ENCODE assay signal across 18 mouse cellular contexts in genomic region chr2:3585231-3585783, GRCm38 (mm10). TPM values are rescaled to one million over a fixed set of nuclear protein-coding genes. Genes with fewer than 3 reads are reported as not detected.
DNase-seq lines count a peak whose midpoint lies in the region; ATAC-seq and TF ChIP-seq lines count a peak whose summit lies in the region.
"Had no signal": no experiment of that assay in that cellular context is flagged by ENCODE, and none has a peak within 500 bp of the region (broad histone marks: within the 10 kb centered on the region; RNA-seq: fewer than 3 reads in every experiment).

No protein-coding gene starts in this region.

- ATAC-seq in forebrain, embryonic 15.5 days (replicated peaks), result no peak
- ATAC-seq in forebrain, embryonic 13.5 days, result no peak
- peak; percentile 46; the same call in 1 of the 2 replicates for ATAC-seq in kidney, embryonic 14.5 days (ENCODE audit: low FRiP score, low TSS enrichment)
- no peak for ATAC-seq in lung, embryonic 14.5 days (ENCODE audit: insufficient read depth)
- ATAC-seq: forebrain, embryonic 16.5 days; hindbrain, embryonic 16.5 days had no signal

- no peaks in the 10 kb centered on the region for H3K27me3 ChIP-seq in forebrain, embryonic 15.5 days
- H3K27me3 ChIP-seq in forebrain, embryonic 13.5 days, result no peaks in the 10 kb centered on the region
- no peaks in the 10 kb centered on the region for H3K27me3 ChIP-seq in kidney, embryonic 14.5 days (ENCODE audit: control insufficient read depth, insufficient read depth, low read length)
- H3K27me3 ChIP-seq in kidney, adult 2 months (replicated peaks; ENCODE audit: control insufficient read depth, insufficient read depth, low read length), result no peaks in the 10 kb centered on the region
- H3K27me3 ChIP-seq in lung, embryonic 14.5 days (ENCODE audit: insufficient read depth, low read length), result no peaks in the 10 kb centered on the region
- H3K27me3 ChIP-seq: heart, embryonic 12.5 days; hindbrain, embryonic 12.5 days had no signal

- no peak overlapping the region for H3K4me3 ChIP-seq in forebrain, embryonic 15.5 days
- no peak overlapping the region for H3K4me3 ChIP-seq in forebrain, embryonic 13.5 days
- H3K4me3 ChIP-seq in kidney, embryonic 14.5 days (ENCODE audit: low read length), result no peak overlapping the region
- no peak overlapping the region for H3K4me3 ChIP-seq in kidney, adult 2 months (ENCODE audit: insufficient read depth, low read depth, low read length)
- H3K4me3 ChIP-seq in lung, embryonic 14.5 days (ENCODE audit: low read depth, low read length), result no peak overlapping the region
- H3K4me3 ChIP-seq in lung, adult 2 months (replicated peaks; ENCODE audit: extremely low read depth, low read depth, low read length), result no peak overlapping the region
- H3K4me3 ChIP-seq: embryonic facial prominence, embryonic 10.5 days; heart, embryonic 12.5 days; hindbrain, embryonic 12.5 days had no signal

- H3K4me1 ChIP-seq in forebrain, embryonic 15.5 days, result no peaks in the 10 kb centered on the region
- H3K4me1 ChIP-seq in forebrain, embryonic 13.5 days, result no peaks in the 10 kb centered on the region
- no peaks in the 10 kb centered on the region for H3K4me1 ChIP-seq in kidney, embryonic 14.5 days (ENCODE audit: control insufficient read depth, insufficient read depth, low read length)
- no peaks in the 10 kb centered on the region for H3K4me1 ChIP-seq in kidney, adult 2 months (ENCODE audit: control insufficient read depth, insufficient read depth, low read length)
- H3K4me1 ChIP-seq in lung, embryonic 14.5 days (ENCODE audit: insufficient read depth), result no peaks in the 10 kb centered on the region
- H3K4me1 ChIP-seq in lung, adult 2 months (ENCODE audit: control insufficient read depth, insufficient read depth, low read length), result no peaks in the 10 kb centered on the region
- H3K4me1 ChIP-seq: embryonic facial prominence, embryonic 10.5 days; heart, embryonic 12.5 days; hindbrain, embryonic 12.5 days had no signal

- WGBS in forebrain, embryonic 15.5 days, result 66% methylated on average over 3 of the region's 3 CpGs
- WGBS in forebrain, embryonic 13.5 days, result 83% methylated on average over 3 of the region's 3 CpGs
- 51% methylated on average over 3 of the region's 3 CpGs for whole genome bisulfite sequencing in kidney, embryonic 14.5 days
- 74% methylated on average over 3 of the region's 3 CpGs for WGBS in kidney, adult 2 months
- 34% methylated on average over 3 of the region's 3 CpGs for WGBS in lung, embryonic 14.5 days
- 47% methylated on average over 3 of the region's 3 CpGs for WGBS in lung, adult 2 months

- no peaks in the 10 kb centered on the region for H3K9me3 ChIP-seq in forebrain, embryonic 15.5 days
- H3K9me3 ChIP-seq in forebrain, embryonic 13.5 days (replicated peaks), result no peaks in the 10 kb centered on the region
- H3K9me3 ChIP-seq in kidney, embryonic 14.5 days (ENCODE audit: control insufficient read depth, low read length), result no peaks in the 10 kb centered on the region
- H3K9me3 ChIP-seq in lung, embryonic 14.5 days (ENCODE audit: low read depth, low read length), result no peaks in the 10 kb centered on the region
- H3K9me3 ChIP-seq: embryonic facial prominence, embryonic 10.5 days; heart, embryonic 12.5 days; hindbrain, embryonic 12.5 days had no signal

- TF ChIP-seq CTCF in kidney, adult 2 months (conservative IDR thresholded peaks at IDR 0.05; ENCODE audit: insufficient read depth, insufficient read length, low read depth, low read length), result no peak
- no peak for TF ChIP-seq CTCF in lung, embryonic 14.5 days (IDR thresholded peaks at IDR 0.05; ENCODE audit: low read depth)
- no peak for TF ChIP-seq CTCF in lung, adult 2 months (IDR thresholded peaks at IDR 0.05; ENCODE audit: insufficient read depth, low read length)

- no peak overlapping the region for H3K9ac ChIP-seq in forebrain, embryonic 15.5 days (replicated peaks)
- no peak overlapping the region for H3K9ac ChIP-seq in forebrain, embryonic 13.5 days
- no peak overlapping the region for H3K9ac ChIP-seq in kidney, embryonic 14.5 days (ENCODE audit: low read depth, low read length)
- no peak overlapping the region for H3K9ac ChIP-seq in lung, embryonic 14.5 days
- H3K9ac ChIP-seq: heart, embryonic 12.5 days; hindbrain, embryonic 12.5 days had no signal

- no peak for TF ChIP-seq POLR2A in kidney, adult 2 months (IDR thresholded peaks at IDR 0.05; ENCODE audit: low read depth, low read length)
- TF ChIP-seq POLR2A in lung, adult 2 months (IDR thresholded peaks at IDR 0.05; ENCODE audit: borderline replicate concordance, extremely low read depth, low read depth, low read length), result no peak

- H3K36me3 ChIP-seq in forebrain, embryonic 15.5 days, result no peaks in the 10 kb centered on the region
- H3K36me3 ChIP-seq in forebrain, embryonic 13.5 days (ENCODE audit: poor library complexity, severe bottlenecking), result no peaks in the 10 kb centered on the region
- H3K36me3 ChIP-seq in kidney, embryonic 14.5 days (ENCODE audit: control insufficient read depth, insufficient read depth, low read length), result no peaks in the 10 kb centered on the region
- no peaks in the 10 kb centered on the region for H3K36me3 ChIP-seq in kidney, adult 2 months (ENCODE audit: control insufficient read depth, insufficient read depth, low read length)
- no peaks in the 10 kb centered on the region for H3K36me3 ChIP-seq in lung, embryonic 14.5 days (ENCODE audit: insufficient read depth)
- H3K36me3 ChIP-seq: embryonic facial prominence, embryonic 10.5 days; heart, embryonic 12.5 days; hindbrain, embryonic 12.5 days had no signal

- no peak overlapping the region for H3K4me2 ChIP-seq in forebrain, embryonic 15.5 days (replicated peaks)
- H3K4me2 ChIP-seq in forebrain, embryonic 13.5 days, result no peak overlapping the region
- no peak overlapping the region for H3K4me2 ChIP-seq in kidney, embryonic 14.5 days (replicated peaks; ENCODE audit: low read depth, low read length)
- no peak overlapping the region for H3K4me2 ChIP-seq in lung, embryonic 14.5 days
- H3K4me2 ChIP-seq: heart, embryonic 12.5 days; hindbrain, embryonic 12.5 days had no signal

- DNase-seq in kidney, adult 2 months, result no peak
- DNase-seq in lung, embryonic 14.5 days, result peak; percentile 47
- DNase-seq in lung, adult 2 months, result no peak
- DNase-seq in cerebellum, postnatal 10 days, result no peak
- DNase-seq: adrenal gland, postnatal 10 days; cerebellum, adult 11-12 months; cerebellum, adult 9-10 months; cerebellum, postnatal 36 days; gastrocnemius, postnatal 25 days; heart, postnatal 4 days had no signal

- 0 out of 2 replicates have a peak overlapping the region, but pooled peaks have one; percentile 18 for H3K27ac ChIP-seq in forebrain, embryonic 15.5 days (replicated peaks)
- H3K27ac ChIP-seq in forebrain, embryonic 13.5 days, result no peak overlapping the region
- H3K27ac ChIP-seq in kidney, embryonic 14.5 days (ENCODE audit: low read depth, low read length), result 0 out of 2 replicates have a peak overlapping the region, but pooled peaks have one; percentile 47
- no peak overlapping the region for H3K27ac ChIP-seq in kidney, adult 2 months (ENCODE audit: insufficient read depth, low read depth, low read length)
- H3K27ac ChIP-seq in lung, embryonic 14.5 days (ENCODE audit: low read depth), result no peak overlapping the region
- H3K27ac ChIP-seq: embryonic facial prominence, embryonic 10.5 days; hindbrain, embryonic 12.5 days had no signal

RNA-seq across cellular contexts. Expression of gene Fam107b, which starts 15.0 kb away (rescaled TPM):
- 58.9 and 60.4 TPM in 2 replicates for polyA plus RNA-seq in forebrain, embryonic 15.5 days (2015; fragmentation: Nextera tagmentation; extraction: Ambion mirVana)
- 43.5 and 45.2 TPM in 2 replicates for polyA plus RNA-seq in forebrain, embryonic 13.5 days (2015; fragmentation: Nextera tagmentation; extraction: Ambion mirVana)
- polyA plus RNA-seq in kidney, embryonic 14.5 days (2014; fragmentation: Nextera tagmentation; extraction: Ambion mirVana), result 40.9 and 77.0 TPM in 2 replicates
- polyA plus RNA-seq in kidney, adult 2 months (2012; rRNA removed), result 54.3 and 56.1 TPM in 2 replicates
- 41.2 and 43.0 TPM in 2 replicates for polyA plus RNA-seq in lung, embryonic 14.5 days (2014; fragmentation: Nextera tagmentation; extraction: Ambion mirVana)
- polyA plus RNA-seq in lung, adult 2 months (2012; rRNA removed), result 11.1 and 14.7 TPM in 2 replicates

Comparison
In these comparisons a context has a peak if more than half of its experiments do, and no peak if none do; other contexts are left out.
1. H3K27ac ChIP-seq: peak in forebrain, embryonic 15.5 days (single experiment) and kidney, embryonic 14.5 days (single experiment); none in forebrain, embryonic 13.5 days (single experiment), kidney, adult 2 months (single experiment) and lung, embryonic 14.5 days (single experiment).